Mouse (Mus musculus) kidney, embryonic 15.5 days (tissue): ENCODE data around the gene Slc7a1. TPM values are rescaled to one million over a fixed set of nuclear protein-coding genes. Genes with fewer than 3 reads are reported as not detected.

ENCODE experiments used
- ATAC-seq: fragments of 200-750 bp; cut with Nextera tagmentation; replicated peaks from 2 replicates; pipeline ENCODE4 v1.8.0; 2017; ENCODE audit warnings: moderate TSS enrichment; ENCODE audit not compliant: low FRiP score
- H3K27ac ChIP-seq: fragments of 300-500 bp; sonication (generic); 2 replicates; pipeline ENCODE4 v1.5.1; 2015; ENCODE audit warnings: mild to moderate bottlenecking, inconsistent platforms
- H3K27me3 ChIP-seq: fragments of 300-500 bp; sonication (generic); 2 replicates; pipeline ENCODE4 v1.6.1; 2015; ENCODE audit warnings: inconsistent platforms
- H3K36me3 ChIP-seq: fragments of 300-500 bp; sonication (generic); 2 replicates; pipeline ENCODE4 v1.6.1; 2015; ENCODE audit warnings: inconsistent platforms
- H3K4me1 ChIP-seq: fragments of 300-500 bp; sonication (generic); 2 replicates; pipeline ENCODE4 v1.6.1; 2015; ENCODE audit warnings: inconsistent platforms
- H3K4me2 ChIP-seq: fragments of 300-500 bp; sonication (generic); 2 replicates; pipeline ENCODE4 v1.6.1; 2015; ENCODE audit warnings: moderate library complexity, mild to moderate bottlenecking, inconsistent platforms
- H3K4me3 ChIP-seq: fragments of 300-500 bp; sonication (generic); replicated peaks from 2 replicates; pipeline ENCODE4 v1.5.1; 2015; ENCODE audit warnings: mild to moderate bottlenecking, inconsistent platforms
- H3K9ac ChIP-seq: fragments of 300-500 bp; sonication (generic); 2 replicates; pipeline ENCODE4 v1.6.1; 2015; ENCODE audit warnings: mild to moderate bottlenecking, inconsistent platforms
- H3K9me3 ChIP-seq: fragments of 300-500 bp; sonication (generic); replicated peaks from 2 replicates; pipeline ENCODE4 v1.6.1; 2016; ENCODE audit warnings: inconsistent platforms
- WGBS: fragments of 180-500 bp; shearing (Covaris S2); methylation state at CpG from one replicate; pipeline ENCODE4 v1.1.7; 2015; ENCODE audit warnings: mixed read lengths; 5-methylcytosine and 5-hydroxymethylcytosine counted together
- polyA plus RNA-seq: library from polyadenylated mRNA; unstranded; fragments of >200 nt; fragmentation: Nextera tagmentation; extraction: Ambion mirVana; gene quantifications from 2 replicates; pipeline ENCODE4 v1.2.1, GENCODE M21; 2015

Slc7a1 gene
- polyA plus RNA-seq, 1 experiment from 2014 or later: 21.7 TPM

DNA sequence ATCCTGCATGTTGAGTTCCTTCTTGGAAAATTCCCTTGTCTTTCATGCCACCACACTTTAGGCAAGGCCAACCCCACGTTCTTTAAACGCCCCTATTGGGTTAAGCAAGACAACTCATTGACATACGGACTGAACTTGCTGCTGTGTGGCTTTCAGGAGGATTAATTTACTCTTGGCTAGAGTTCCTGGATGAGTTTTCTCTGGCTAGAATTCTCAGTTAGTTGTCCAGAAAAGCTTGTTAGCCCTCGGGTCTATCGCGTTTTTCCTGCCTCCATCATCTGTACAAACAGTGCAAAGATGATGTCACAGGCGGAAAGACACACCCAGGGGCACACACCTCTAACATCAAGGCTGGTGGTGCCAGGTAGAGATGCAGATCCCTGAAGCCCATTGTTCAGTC is 14.5 kb upstream of the Slc7a1 start:
- Histone ChIP-seq H3K27me3 (no peaks in the 10 kb centered on the region), H3K27ac (no peak overlapping the region), H3K9me3 (no peaks in the 10 kb centered on the region), H3K36me3 (no peaks in the 10 kb centered on the region), H3K4me2 (no peak overlapping the region), H3K4me1 (no peaks in the 10 kb centered on the region), H3K4me3 (no peak overlapping the region), H3K9ac (no peak overlapping the region)
- 65% methylated on average over 7 of the region's 7 CpGs for WGBS
- ATAC-seq: no peak

DNA sequence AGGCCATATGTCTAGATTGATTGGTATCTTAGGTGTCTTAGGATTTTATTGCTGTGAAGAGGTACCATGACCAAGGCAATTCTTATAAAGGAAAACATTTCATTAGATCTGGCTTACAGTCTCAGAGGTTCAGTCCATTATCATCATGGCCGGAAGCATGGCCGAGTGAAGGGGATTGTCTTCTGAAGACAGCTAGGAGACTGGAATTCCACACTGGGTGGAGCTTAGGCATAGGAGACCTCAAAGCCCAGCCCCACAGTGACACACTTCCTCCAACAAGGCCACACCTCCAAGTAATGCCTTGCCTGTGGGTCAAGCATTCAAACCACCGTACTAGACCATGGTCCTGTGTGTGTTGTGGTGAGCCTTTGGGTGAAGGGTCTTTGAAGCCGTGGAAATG is 12.8 kb upstream of the Slc7a1 start:
- 92% methylated on average over 4 of the region's 4 CpGs for WGBS

DNA sequence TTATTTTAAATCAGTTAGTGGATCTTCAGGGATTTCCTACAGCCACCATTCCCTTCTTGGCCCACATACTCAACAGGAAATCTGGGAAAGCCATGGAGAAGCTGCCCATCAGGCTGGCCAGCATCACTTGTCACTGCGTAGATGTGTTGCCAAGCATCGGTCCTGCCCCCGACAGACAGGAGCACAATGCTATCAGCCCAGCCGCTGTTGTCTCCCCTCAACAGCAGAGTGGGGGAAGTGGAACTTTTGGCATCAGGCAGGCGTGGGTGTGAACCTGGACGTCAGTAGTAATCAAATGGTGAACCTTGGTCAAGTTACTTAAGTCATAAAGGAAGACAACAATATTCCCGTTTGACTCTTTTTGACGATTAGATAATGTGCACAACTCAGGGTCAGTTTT is 9.8 kb upstream of the Slc7a1 start:
- 75% methylated on average over 8 of the region's 8 CpGs for WGBS
- no peak for ATAC-seq
- no peak overlapping the region for H3K4me2 ChIP-seq
- H3K36me3 ChIP-seq: no peaks in the 10 kb centered on the region
- no peaks in the 10 kb centered on the region for H3K27me3 ChIP-seq
- 0 out of 2 replicates have a peak, but pooled peaks cover 3% of the 10 kb centered on the region for H3K9me3 ChIP-seq
- H3K4me1 ChIP-seq: no peaks in the 10 kb centered on the region
- no peak overlapping the region for H3K9ac ChIP-seq
- no peak overlapping the region for H3K27ac ChIP-seq
- no peak overlapping the region for H3K4me3 ChIP-seq

More for the DNA sequence above, 12.8 kb upstream of the Slc7a1 start:
- Histone ChIP-seq H3K9ac (no peak overlapping the region), H3K9me3 (no peaks in the 10 kb centered on the region), H3K27ac (no peak overlapping the region), H3K27me3 (no peaks in the 10 kb centered on the region), H3K4me1 (no peaks in the 10 kb centered on the region), H3K4me2 (no peak overlapping the region), H3K4me3 (no peak overlapping the region), H3K36me3 (no peaks in the 10 kb centered on the region)
- no peak for ATAC-seq

DNA sequence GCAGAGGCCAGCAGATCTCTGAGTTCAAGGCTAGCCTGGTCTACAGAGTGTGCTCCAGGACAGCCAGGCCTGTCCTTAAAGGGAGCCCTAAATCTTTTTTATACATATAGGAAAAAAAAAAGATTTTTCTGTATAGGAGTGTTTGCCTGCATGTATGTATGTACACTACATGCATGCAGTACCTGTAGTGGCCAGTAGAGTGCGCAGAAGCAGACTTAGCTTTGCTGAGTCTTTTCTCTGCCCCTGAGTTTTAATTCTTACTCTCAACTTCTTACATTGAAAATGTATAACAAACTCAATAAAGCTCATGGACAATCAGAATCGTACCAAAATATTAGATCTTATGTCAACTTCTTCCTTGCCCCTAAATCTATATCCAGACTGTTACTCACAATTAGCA is 7.2 kb upstream of the Slc7a1 start:
- Histone ChIP-seq H3K9me3 (0 out of 2 replicates have a peak, but pooled peaks cover 3% of the 10 kb centered on the region), H3K4me3 (no peak overlapping the region), H3K4me1 (peaks cover 5% of the 10 kb centered on the region; the same call in 1 of the 2 replicates), H3K27ac (no peak overlapping the region), H3K9ac (no peak overlapping the region), H3K36me3 (no peaks in the 10 kb centered on the region), H3K27me3 (no peaks in the 10 kb centered on the region), H3K4me2 (no peak overlapping the region)
- no peak for ATAC-seq
- 96% methylated on average over 2 of the region's 2 CpGs for WGBS

DNA sequence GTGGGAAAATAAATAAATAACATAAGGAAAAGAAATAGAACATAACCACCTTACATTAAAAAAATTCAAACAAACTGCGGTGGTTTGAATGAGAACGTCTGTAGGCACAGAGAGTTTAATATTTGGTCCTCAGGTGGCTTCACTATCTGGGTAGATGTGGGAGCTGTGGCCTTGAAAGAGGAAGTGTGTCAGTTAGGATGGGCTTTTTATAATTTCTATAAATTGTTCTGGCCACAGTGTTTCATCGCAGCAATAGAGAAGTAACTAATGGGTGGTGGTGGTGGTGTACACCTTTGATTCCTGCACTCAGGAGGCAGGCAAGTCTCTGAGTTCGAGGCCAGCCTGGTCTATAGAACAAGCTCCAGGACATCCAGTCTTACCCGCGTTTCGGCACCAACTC is 4.8 kb upstream of the Slc7a1 start:
- no peak overlapping the region for H3K27ac ChIP-seq
- H3K4me3 ChIP-seq: no peak overlapping the region
- no peaks in the 10 kb centered on the region for H3K36me3 ChIP-seq
- 92% methylated on average over 7 of the region's 7 CpGs for WGBS
- 0 out of 2 replicates have a peak, but pooled peaks cover 3% of the 10 kb centered on the region for H3K9me3 ChIP-seq
- H3K4me2 ChIP-seq: no peak overlapping the region
- no peak for ATAC-seq
- H3K4me1 ChIP-seq: peaks cover 7% of the 10 kb centered on the region; the same call in 1 of the 2 replicates
- H3K9ac ChIP-seq: no peak overlapping the region
- H3K27me3 ChIP-seq: no peaks in the 10 kb centered on the region

DNA sequence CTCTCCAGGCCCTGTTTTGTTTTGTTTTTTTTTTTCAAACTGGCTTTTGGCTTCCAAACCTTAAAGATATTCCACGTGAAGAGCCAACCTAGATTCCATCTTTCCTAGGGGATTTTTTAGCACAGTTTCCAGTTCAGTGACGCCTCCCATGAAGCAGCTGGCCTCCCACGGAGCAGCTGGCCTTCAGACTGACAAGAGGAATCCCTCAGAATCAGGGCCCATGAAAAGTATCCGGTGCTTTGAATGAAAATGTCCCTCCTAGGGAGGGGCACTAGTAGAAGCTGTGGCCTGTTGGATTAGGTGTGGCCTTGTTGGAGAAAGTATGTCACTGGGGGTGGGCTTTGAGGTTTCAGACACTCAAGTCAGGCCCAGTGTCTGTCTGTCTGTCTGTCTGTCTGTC is 2.9 kb upstream of the Slc7a1 start:
- Histone ChIP-seq H3K4me1 (peaks cover 20% of the 10 kb centered on the region), H3K9ac (no peak overlapping the region), H3K36me3 (no peaks in the 10 kb centered on the region), H3K4me2 (no peak overlapping the region), H3K9me3 (0 out of 2 replicates have a peak, but pooled peaks cover 3% of the 10 kb centered on the region), H3K4me3 (no peak overlapping the region), H3K27ac (no peak overlapping the region), H3K27me3 (no peaks in the 10 kb centered on the region)
- 34% methylated on average over 4 of the region's 4 CpGs for WGBS
- ATAC-seq: no peak

DNA sequence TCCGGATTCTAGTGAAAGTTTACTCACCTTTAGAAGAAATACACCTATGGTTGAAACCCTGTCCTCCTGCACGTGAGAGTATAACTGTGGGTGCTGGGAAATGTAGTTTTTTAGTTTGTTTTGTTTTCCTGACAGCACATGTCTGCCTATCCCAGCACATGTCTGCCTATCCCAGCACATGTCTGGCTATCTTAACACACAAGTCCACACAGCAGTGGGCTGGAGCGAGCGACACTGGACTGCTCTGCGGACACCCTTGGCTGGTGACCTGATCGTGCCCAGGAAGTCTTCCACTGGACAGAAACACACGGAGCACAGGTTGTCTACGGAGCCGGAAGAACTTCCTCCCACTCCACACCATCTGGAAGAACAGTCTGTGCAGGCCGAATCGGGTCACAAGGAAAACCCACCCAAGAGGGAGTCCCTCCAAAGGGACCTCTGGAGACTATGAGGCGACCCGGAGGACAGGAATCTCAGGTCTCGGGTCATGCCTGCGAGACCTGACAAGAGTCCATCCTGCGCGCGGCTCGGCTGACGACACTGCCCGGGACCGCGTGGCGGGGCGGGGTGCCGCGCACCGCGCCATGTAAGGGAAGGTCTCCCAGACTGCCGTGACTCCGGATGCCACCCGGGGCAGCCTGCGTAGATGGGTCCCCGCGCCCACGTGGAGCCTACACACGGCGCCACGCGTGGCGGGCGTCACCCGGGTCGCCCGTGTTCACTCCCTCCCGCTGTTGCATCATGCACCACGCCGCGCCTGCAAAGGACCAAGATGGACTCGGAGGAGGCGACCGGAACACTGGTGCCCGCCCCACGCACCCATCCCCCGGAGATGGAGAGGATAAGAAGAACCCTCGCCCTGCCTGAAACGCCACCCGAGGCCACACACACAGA is 691 bp downstream of the Slc7a1 start:
- peak overlapping the region; percentile 83 for H3K4me3 ChIP-seq
- H3K4me1 ChIP-seq: peaks cover 20% of the 10 kb centered on the region
- H3K27me3 ChIP-seq: no peaks in the 10 kb centered on the region
- H3K36me3 ChIP-seq: peaks cover 10% of the 10 kb centered on the region; the same call in 1 of the 2 replicates
- ATAC-seq: peak; percentile 76
- WGBS: 2% methylated on average over 58 of the region's 58 CpGs
- no peaks in the 10 kb centered on the region for H3K9me3 ChIP-seq
- H3K27ac ChIP-seq: peak overlapping the region; percentile 71
- peak overlapping the region; percentile 98 for H3K4me2 ChIP-seq
- H3K9ac ChIP-seq: peak overlapping the region; percentile 77

DNA sequence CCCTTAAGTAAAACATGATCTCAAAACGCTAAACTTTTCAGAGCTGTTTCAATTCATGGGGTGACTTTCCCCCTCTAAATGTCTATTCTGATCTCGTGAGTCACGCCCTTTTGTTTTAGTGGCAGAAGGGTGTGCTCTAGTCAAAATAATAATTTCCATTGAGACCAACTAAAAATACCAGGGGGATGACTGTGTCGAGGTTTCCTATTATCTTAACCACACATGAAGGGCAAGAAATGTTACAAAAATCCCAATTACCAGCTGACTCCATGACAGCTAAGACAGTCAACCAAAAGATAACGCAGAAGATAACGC is 1.3 kb downstream of the Slc7a1 start:
- Histone ChIP-seq H3K4me2 (peak overlapping the region; percentile 98), H3K9me3 (no peaks in the 10 kb centered on the region), H3K36me3 (peaks cover 10% of the 10 kb centered on the region; the same call in 1 of the 2 replicates), H3K4me3 (peak overlapping the region; percentile 83), H3K4me1 (peaks cover 20% of the 10 kb centered on the region), H3K9ac (no peak overlapping the region), H3K27me3 (no peaks in the 10 kb centered on the region), H3K27ac (no peak overlapping the region)
- 59% methylated on average over 6 of the region's 6 CpGs for WGBS
- no peak for ATAC-seq

DNA sequence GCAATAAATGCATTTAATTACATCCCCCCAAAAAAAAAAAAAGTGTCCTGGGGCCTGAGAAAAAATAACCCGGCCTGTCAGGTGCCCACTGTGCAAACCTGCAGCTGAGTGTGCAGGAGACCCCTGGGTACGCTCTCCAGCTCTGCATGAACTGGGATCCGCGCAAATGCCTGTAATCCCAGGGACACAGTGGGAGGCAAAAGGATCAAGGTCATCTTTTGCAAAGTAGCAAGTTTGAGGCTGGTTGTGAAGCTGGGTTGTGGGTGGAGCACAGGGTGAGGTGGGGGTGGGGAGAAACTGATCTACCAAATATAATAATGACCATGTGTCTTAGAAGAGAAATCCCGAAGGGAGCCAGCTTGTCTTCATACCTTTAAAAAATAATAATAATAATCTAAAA is 1.8 kb downstream of the Slc7a1 start:
- peaks cover 20% of the 10 kb centered on the region for H3K4me1 ChIP-seq
- H3K36me3 ChIP-seq: peaks cover 11% of the 10 kb centered on the region; the same call in 1 of the 2 replicates
- H3K27me3 ChIP-seq: no peaks in the 10 kb centered on the region
- no peak overlapping the region for H3K9ac ChIP-seq
- peak overlapping the region; percentile 98; the same call in 1 of the 2 replicates for H3K4me2 ChIP-seq
- no peaks in the 10 kb centered on the region for H3K9me3 ChIP-seq
- H3K27ac ChIP-seq: no peak overlapping the region
- H3K4me3 ChIP-seq: no peak overlapping the region
- 76% methylated on average over 5 of the region's 5 CpGs for WGBS
- ATAC-seq: no peak

DNA sequence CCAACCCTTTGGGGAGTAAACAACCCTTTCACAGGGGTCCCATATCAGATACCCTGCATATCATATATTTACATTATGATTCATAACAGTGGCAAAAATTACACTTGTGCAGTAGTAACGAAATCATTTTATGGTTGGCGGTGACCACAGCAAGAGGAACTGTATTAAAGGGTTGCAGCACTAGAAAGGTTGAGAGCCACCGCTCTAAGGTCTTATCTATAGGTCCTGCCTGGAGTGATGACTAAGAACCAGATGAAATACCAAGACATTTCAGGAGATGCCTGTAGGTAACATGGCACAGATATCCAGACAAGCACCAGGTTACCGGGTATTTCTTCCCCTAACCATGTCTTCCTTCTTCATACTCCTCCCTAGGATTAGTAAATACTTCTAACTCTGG is 2.3 kb downstream of the Slc7a1 start:
- H3K9me3 ChIP-seq: no peaks in the 10 kb centered on the region
- H3K4me2 ChIP-seq: no peak overlapping the region
- H3K27ac ChIP-seq: no peak overlapping the region
- H3K36me3 ChIP-seq: peaks cover 15% of the 10 kb centered on the region; the same call in 1 of the 2 replicates
- H3K9ac ChIP-seq: no peak overlapping the region
- no peaks in the 10 kb centered on the region for H3K27me3 ChIP-seq
- H3K4me3 ChIP-seq: no peak overlapping the region
- ATAC-seq: no peak
- 89% methylated on average over 4 of the region's 4 CpGs for WGBS
- peaks cover 16% of the 10 kb centered on the region for H3K4me1 ChIP-seq

DNA sequence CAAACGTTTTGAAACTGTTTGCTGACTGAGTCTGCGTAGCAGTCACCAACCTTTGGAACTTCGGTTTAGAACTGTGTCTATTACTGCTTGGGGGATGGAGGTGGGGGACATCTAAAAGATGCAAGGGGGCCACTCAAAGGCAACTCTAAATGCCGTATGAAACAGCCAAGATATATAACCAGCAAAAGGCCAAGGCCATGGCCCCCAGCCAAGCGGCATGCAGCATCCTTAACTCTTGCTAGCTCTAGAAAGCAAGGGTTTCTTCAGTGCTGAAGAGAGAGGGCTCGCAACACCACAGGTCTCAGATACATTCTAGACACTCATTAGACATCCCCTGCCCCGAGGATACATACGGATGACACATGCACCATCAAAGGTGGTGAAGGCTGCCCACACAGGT is 6.4 kb downstream of the Slc7a1 start:
- Histone ChIP-seq H3K27ac (no peak overlapping the region), H3K9ac (no peak overlapping the region), H3K36me3 (peaks cover 15% of the 10 kb centered on the region; the same call in 1 of the 2 replicates), H3K4me1 (peaks cover 9% of the 10 kb centered on the region), H3K4me2 (no peak overlapping the region), H3K9me3 (no peaks in the 10 kb centered on the region), H3K4me3 (no peak overlapping the region), H3K27me3 (no peaks in the 10 kb centered on the region)
- 78% methylated on average over 8 of the region's 8 CpGs for WGBS
- no peak for ATAC-seq

DNA sequence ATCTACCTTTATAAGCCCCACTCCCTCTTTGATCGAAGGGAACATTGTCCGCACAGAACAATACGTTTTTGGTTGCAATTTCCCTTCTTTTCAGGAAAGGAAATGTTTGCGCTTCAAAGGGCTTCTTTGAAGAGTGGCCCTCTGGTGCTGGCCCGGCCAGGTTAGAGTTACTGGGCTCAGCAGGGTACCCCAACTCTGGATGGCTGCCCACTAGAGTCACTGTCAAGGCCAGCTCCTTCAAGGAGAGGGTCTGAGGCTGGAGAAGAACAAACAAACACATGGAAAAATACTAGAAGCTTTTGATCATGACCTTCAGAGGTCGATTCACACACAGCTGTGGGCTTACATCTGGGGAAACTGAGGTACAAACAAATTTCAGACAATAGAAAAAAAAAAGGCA is 6.9 kb downstream of the Slc7a1 start:
- Histone ChIP-seq H3K36me3 (peaks cover 18% of the 10 kb centered on the region; the same call in 1 of the 2 replicates), H3K27ac (no peak overlapping the region), H3K4me3 (no peak overlapping the region), H3K27me3 (no peaks in the 10 kb centered on the region), H3K4me2 (no peak overlapping the region), H3K4me1 (peaks cover 7% of the 10 kb centered on the region), H3K9me3 (no peaks in the 10 kb centered on the region), H3K9ac (no peak overlapping the region)
- 78% methylated on average over 6 of the region's 6 CpGs for WGBS
- ATAC-seq: no peak
